Mouse (Mus musculus): ENCODE measurements around the gene Cherp.

- TF ChIP-seq CTCF (conservative IDR thresholded peaks at IDR 0.05; ENCODE audit: insufficient read depth, insufficient read length, low read depth, low read length) (no peak), POLR2A (IDR thresholded peaks at IDR 0.05; ENCODE audit: low read depth, low read length) (no peak)
Measured at GRCm38 (mm10) chr8:72438248-72439015, 36.6 kb downstream of the Cherp start.

All from kidney, adult 2 months (tissue).